Mouse (Mus musculus) urinary bladder, postnatal 36 days (tissue): ENCODE results near the gene Snx27.
A peak's percentile ranks its signal among the peaks of the same experiment; 100 is the strongest.

Experiments used
- DNase-seq, 2 experiments: peaks; one replicate each; pipeline ENCODE4 v3.0.0; 2022; ENCODE audit warnings: low spot score in 2 of 2, mixed read lengths in 1 of 2

The Snx27 gene

GRCm38 (mm10) chr3:94567242-94567641 lies 15.3 kb downstream of the Snx27 start:
- DNase-seq: no peak

- DNase-seq: no peak
These were observed 17.0 kb downstream of the Snx27 start for GRCm38 (mm10) chr3:94565557-94565956.

GRCm38 (mm10) chr3:94565127-94565526 lies 17.4 kb downstream of the Snx27 start:
- DNase-seq: no peak

- no peak for DNase-seq
These were observed 18.0 kb downstream of the Snx27 start for GRCm38 (mm10) chr3:94564356-94565010.

GRCm38 (mm10) chr3:94563163-94563562 lies 19.4 kb downstream of the Snx27 start:
- DNase-seq: no peak

- DNase-seq: no peak
These were observed 22.5 kb downstream of the Snx27 start for GRCm38 (mm10) chr3:94559931-94560429.

GRCm38 (mm10) chr3:94549041-94549440 lies 33.5 kb downstream of the Snx27 start:
- DNase-seq: no peak

GRCm38 (mm10) chr3:94537187-94537586 lies 45.3 kb downstream of the Snx27 start:
- no peak for DNase-seq

GRCm38 (mm10) chr3:94533968-94534367 lies 48.5 kb downstream of the Snx27 start:
- DNase-seq: peak; percentile 28 to 33

GRCm38 (mm10) chr3:94526731-94527130 lies 55.8 kb downstream of the Snx27 start:
- DNase-seq: no peak

GRCm38 (mm10) chr3:94506664-94507063 lies 75.9 kb downstream of the Snx27 start:
- DNase-seq: no peak

- DNase-seq: peak in 1 of 2 experiments; percentile 22
These were observed 80.3 kb downstream of the Snx27 start for GRCm38 (mm10) chr3:94502243-94502642.

- DNase-seq: no peak
These were observed 85.4 kb downstream of the Snx27 start for GRCm38 (mm10) chr3:94497162-94497561.

- no peak for DNase-seq
These were observed 94.9 kb downstream of the Snx27 start for GRCm38 (mm10) chr3:94487581-94487980.

GRCm38 (mm10) chr3:94485922-94486321 lies 96.6 kb downstream of the Snx27 start:
- no peak for DNase-seq

GRCm38 (mm10) chr3:94483790-94484439 lies 98.6 kb downstream of the Snx27 start:
- DNase-seq: no peak

- DNase-seq: peak; percentile 62 to 65
These were observed 99.6 kb downstream of the Snx27 start for GRCm38 (mm10) chr3:94482764-94483385.

- DNase-seq: no peak
These were observed 101.1 kb downstream of the Snx27 start for GRCm38 (mm10) chr3:94481429-94481828.

GRCm38 (mm10) chr3:94480291-94480884 lies 102.1 kb downstream of the Snx27 start, which contains the start of gene Riiad1:
Gene Riiad1 (minus strand): TSS chr3:94480341.
- no peak for DNase-seq

GRCm38 (mm10) chr3:94479564-94479963 lies 103.0 kb downstream of the Snx27 start:
- no peak for DNase-seq

- DNase-seq: no peak
These were observed 103.8 kb downstream of the Snx27 start for GRCm38 (mm10) chr3:94478591-94479169.

GRCm38 (mm10) chr3:94477981-94478422 lies 104.5 kb downstream of the Snx27 start, which contains the start of gene Celf3:
Gene Celf3 (plus strand): TSS chr3:94478295.
- no peak for DNase-seq
